Mouse (Mus musculus): Measurements from ENCODE around the gene Fam193b. TPM values are rescaled to one million over a fixed set of nuclear protein-coding genes. Genes with fewer than 3 reads are reported as not detected.

Gene Fam193b
- polyA plus RNA-seq, 2 experiments: 4.0 to 20.9 TPM

DNA sequence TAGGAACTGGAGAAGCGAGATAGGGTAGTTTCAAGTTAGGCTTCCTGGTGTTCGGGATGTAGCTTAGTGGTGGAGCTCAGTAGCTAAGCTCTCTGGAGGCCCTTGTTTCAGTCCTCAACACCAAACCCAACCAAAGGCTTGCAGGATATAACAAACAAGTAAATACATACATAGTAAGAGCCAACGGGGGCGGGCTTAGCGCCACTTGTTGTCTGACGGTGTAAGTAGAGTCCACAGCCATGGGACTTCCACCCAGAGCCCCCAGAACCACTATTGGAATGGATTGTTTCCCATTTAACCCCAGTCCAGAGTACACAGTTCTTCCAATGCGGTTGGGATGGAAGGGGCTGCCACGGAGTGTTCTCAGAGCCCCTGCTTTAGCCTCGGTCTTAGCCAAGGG is 57.1 kb downstream of the Fam193b start:
- ATAC-seq (ENCODE audit: insufficient read depth): no peak
- Histone ChIP-seq H3K4me3 (ENCODE audit: insufficient read depth in 1 of 2, low read depth in 2 of 2, low read length in 2 of 2) (peak overlapping the region in 1 of 2 experiments; percentile 81; a peak in 1 of 4 replicates), H3K9ac (replicated peaks) (no peak overlapping the region), H3K27ac (no peak overlapping the region), H3K9me3 (ENCODE audit: control insufficient read depth, low read length) (no peaks in the 10 kb centered on the region), H3K27me3 (ENCODE audit: control insufficient read depth, insufficient read depth, low read length) (no peaks in the 10 kb centered on the region; the same call in 1 of the 2 replicates), H3K4me2 (ENCODE audit: low read depth) (peak overlapping the region; percentile 93), H3K36me3 (replicated peaks; ENCODE audit: control insufficient read depth, insufficient read depth, low read depth) (no peaks in the 10 kb centered on the region), H3K4me1 (replicated peaks; ENCODE audit: control insufficient read depth in 2 of 2, insufficient read depth in 2 of 2, low read length in 1 of 2) (peaks cover 14 to 23% of the 10 kb centered on the region in 2 experiments)
- WGBS (ENCODE audit: insufficient replicate concordance): 27% methylated on average over 9 of the region's 9 CpGs
- no peak for DNase-seq (ENCODE audit: low read depth in 3 of 3, low spot score in 3 of 3)
- TF ChIP-seq EP300 (IDR thresholded peaks at IDR 0.05; ENCODE audit: low read depth): no peak
- no peak for TF ChIP-seq CTCF (IDR thresholded peaks at IDR 0.05; ENCODE audit: low read depth)

DNA sequence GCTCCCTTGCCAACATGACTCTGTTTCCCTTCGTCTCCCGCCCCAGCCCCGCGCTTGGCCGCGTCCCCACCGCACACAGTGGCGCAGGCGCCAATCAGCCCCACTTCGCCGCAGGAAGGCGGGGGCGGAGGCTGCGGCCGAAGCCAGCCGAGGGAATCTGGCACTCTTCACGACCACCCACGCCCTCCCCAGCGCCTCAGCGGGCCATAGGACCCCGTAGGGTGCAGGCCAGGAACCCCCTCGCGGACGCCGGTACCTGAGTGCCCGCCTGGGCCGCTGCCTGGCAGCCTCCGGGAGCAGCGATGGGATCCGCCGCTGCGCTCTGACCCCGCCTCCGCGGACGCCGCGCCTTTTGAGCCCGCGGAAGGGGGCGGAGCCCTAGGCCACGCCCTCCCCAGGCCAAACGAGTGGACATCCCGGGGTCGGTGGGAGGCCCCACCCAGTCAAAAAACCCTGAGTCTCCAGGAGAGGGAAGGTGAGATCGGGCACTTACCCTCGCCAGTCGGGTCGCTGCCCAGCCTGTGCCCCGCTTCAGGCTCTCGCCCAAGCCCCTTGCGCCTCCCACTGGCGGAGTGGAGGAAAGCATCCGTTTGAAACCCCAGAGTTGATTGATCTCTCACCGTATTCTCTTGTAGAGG is 57.7 kb downstream of the Fam193b start, which contains the start of gene Pdlim7:
Gene Pdlim7 (minus strand): TSS at position 566 of the 638 bp plus-strand sequence.
- no peaks in the 10 kb centered on the region; the same call in 1 of the 2 replicates for H3K27me3 ChIP-seq (ENCODE audit: control insufficient read depth, insufficient read depth, low read length)
- TF ChIP-seq CTCF (IDR thresholded peaks at IDR 0.05; ENCODE audit: low read depth) (peak; percentile 93), EP300 (IDR thresholded peaks at IDR 0.05; ENCODE audit: low read depth) (no peak)
- peaks cover 14 to 23% of the 10 kb centered on the region in 2 experiments for H3K4me1 ChIP-seq (replicated peaks; ENCODE audit: control insufficient read depth in 2 of 2, insufficient read depth in 2 of 2, low read length in 1 of 2)
- no peak within 1 kb of the TSS for H3K27ac ChIP-seq
- ATAC-seq (ENCODE audit: insufficient read depth) (peak; percentile 63), DNase-seq (ENCODE audit: low read depth in 3 of 3, low spot score in 3 of 3) (peak in 2 of 3 experiments; percentile 45 to 63)
- under 1% methylated on average over 53 of the region's 55 CpGs for WGBS (ENCODE audit: insufficient replicate concordance)
- H3K9ac ChIP-seq (replicated peaks): peak within 1 kb of the TSS; percentile 66
- no peaks in the 10 kb centered on the region; the same call in 1 of the 2 replicates for H3K36me3 ChIP-seq (replicated peaks; ENCODE audit: control insufficient read depth, insufficient read depth, low read depth)
- H3K9me3 ChIP-seq (ENCODE audit: control insufficient read depth, low read length): no peaks in the 10 kb centered on the region
- H3K4me3 ChIP-seq (ENCODE audit: insufficient read depth in 1 of 2, low read depth in 2 of 2, low read length in 2 of 2): peak within 1 kb of the TSS; percentile 59 to 81
- H3K4me2 ChIP-seq (ENCODE audit: low read depth): peak within 1 kb of the TSS; percentile 93

DNA sequence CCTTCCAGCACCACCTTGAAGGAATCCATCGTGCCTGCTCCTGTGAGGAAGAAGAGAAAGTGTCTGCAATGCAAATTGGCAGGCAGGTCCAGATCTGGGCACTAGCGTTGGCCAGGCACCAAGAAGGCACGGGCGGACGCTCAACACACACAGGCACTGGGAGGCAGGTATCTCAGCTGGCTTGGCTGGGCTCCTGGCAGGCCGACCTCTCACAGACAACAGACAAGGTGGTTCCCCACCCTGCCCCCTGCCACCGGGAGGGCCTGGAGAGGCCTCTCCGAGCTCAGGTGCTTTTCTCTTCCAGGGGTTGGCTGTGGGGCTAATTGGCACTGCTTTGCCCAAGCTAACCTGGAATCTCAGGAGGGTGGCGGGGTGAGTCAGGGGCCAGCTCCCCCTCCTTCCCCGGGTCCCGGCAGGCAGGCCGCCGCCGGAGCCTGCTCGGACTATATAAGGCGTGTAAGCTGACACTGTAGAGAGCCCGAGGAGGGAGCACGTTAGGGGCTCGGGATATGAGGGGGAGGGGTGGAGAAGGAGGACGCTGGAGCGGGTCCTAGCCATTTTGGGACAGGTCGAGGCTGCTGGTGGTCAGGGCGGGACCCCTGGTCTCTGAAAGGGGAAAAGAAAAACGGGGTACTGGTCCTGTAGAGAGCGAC is 58.4 kb downstream of the Fam193b start:
- H3K27ac ChIP-seq: no peak overlapping the region
- ATAC-seq (ENCODE audit: insufficient read depth) (peak; percentile 32; the same call in 1 of the 2 replicates), DNase-seq (ENCODE audit: low read depth in 3 of 3, low spot score in 3 of 3) (no peak)
- H3K4me3 ChIP-seq (ENCODE audit: insufficient read depth in 1 of 2, low read depth in 2 of 2, low read length in 2 of 2): peak overlapping the region; percentile 59 to 81
- H3K9ac ChIP-seq (replicated peaks): peak overlapping the region; percentile 66
- H3K27me3 ChIP-seq (ENCODE audit: control insufficient read depth, insufficient read depth, low read length): no peaks in the 10 kb centered on the region; the same call in 1 of the 2 replicates
- H3K4me1 ChIP-seq (replicated peaks; ENCODE audit: control insufficient read depth in 2 of 2, insufficient read depth in 2 of 2, low read length in 1 of 2): peaks cover 14 to 23% of the 10 kb centered on the region in 2 experiments
- peak overlapping the region; percentile 93 for H3K4me2 ChIP-seq (ENCODE audit: low read depth)
- no peaks in the 10 kb centered on the region; the same call in 1 of the 2 replicates for H3K36me3 ChIP-seq (replicated peaks; ENCODE audit: control insufficient read depth, insufficient read depth, low read depth)
- WGBS (ENCODE audit: insufficient replicate concordance): 8% methylated on average over 25 of the region's 25 CpGs
- TF ChIP-seq EP300 (IDR thresholded peaks at IDR 0.05; ENCODE audit: low read depth): no peak
- no peak for TF ChIP-seq CTCF (IDR thresholded peaks at IDR 0.05; ENCODE audit: low read depth)
- H3K9me3 ChIP-seq (ENCODE audit: control insufficient read depth, low read length): no peaks in the 10 kb centered on the region

GRCm38 (mm10) chr13:55511492-55511861 is 59.4 kb downstream of the Fam193b start:
- Histone ChIP-seq H3K4me1 (replicated peaks; ENCODE audit: control insufficient read depth in 2 of 2, insufficient read depth in 2 of 2, low read length in 1 of 2) (peaks cover 14 to 23% of the 10 kb centered on the region in 2 experiments), H3K4me3 (ENCODE audit: insufficient read depth in 1 of 2, low read depth in 2 of 2, low read length in 2 of 2) (no peak overlapping the region), H3K27me3 (ENCODE audit: control insufficient read depth, insufficient read depth, low read length) (no peaks in the 10 kb centered on the region; the same call in 1 of the 2 replicates), H3K9me3 (ENCODE audit: control insufficient read depth, low read length) (no peaks in the 10 kb centered on the region), H3K36me3 (replicated peaks; ENCODE audit: control insufficient read depth, insufficient read depth, low read depth) (no peaks in the 10 kb centered on the region; the same call in 1 of the 2 replicates), H3K9ac (replicated peaks) (peak overlapping the region; percentile 47), H3K27ac (peak overlapping the region; percentile 36), H3K4me2 (ENCODE audit: low read depth) (peak overlapping the region; percentile 93)
- DNase-seq (ENCODE audit: low read depth in 3 of 3, low spot score in 3 of 3) (no peak), ATAC-seq (ENCODE audit: insufficient read depth) (peak; percentile 27; the same call in 1 of the 2 replicates)
- WGBS (ENCODE audit: insufficient replicate concordance): 27% methylated on average over 5 of the region's 5 CpGs
- TF ChIP-seq CTCF (IDR thresholded peaks at IDR 0.05; ENCODE audit: low read depth) (no peak), EP300 (IDR thresholded peaks at IDR 0.05; ENCODE audit: low read depth) (no peak)
